Mouse (Mus musculus) kidney, postnatal 0 days (tissue): Measurements from ENCODE around the gene Gramd1b. TPM values are rescaled to one million over a fixed set of nuclear protein-coding genes. Genes with fewer than 3 reads are reported as not detected.

Experiments
- ATAC-seq: fragments of 200-750 bp; cut with Nextera tagmentation; replicated peaks from 2 replicates; pipeline ENCODE4 v1.8.0; 2017; ENCODE audit warnings: low read depth, moderate number of reproducible peaks, moderate TSS enrichment, moderate library complexity; ENCODE audit not compliant: low FRiP score
- DNase-seq: peaks from one replicate; pipeline ENCODE4 v3.0.0-alpha.2; 2016; ENCODE audit warnings: low spot score
- H3K27ac ChIP-seq: fragments of 300-500 bp; sonication (generic); 2 replicates; pipeline ENCODE4 v1.5.1; 2014; ENCODE audit warnings: mild to moderate bottlenecking
- H3K27me3 ChIP-seq: fragments of 300-500 bp; sonication (generic); 2 replicates; pipeline ENCODE4 v1.6.1; 2014; ENCODE audit warnings: low read length, mixed read lengths; ENCODE audit not compliant: insufficient read depth
- H3K36me3 ChIP-seq: fragments of 300-500 bp; sonication (generic); 2 replicates; pipeline ENCODE4 v1.6.1; 2014; ENCODE audit warnings: low read length, mixed read lengths; ENCODE audit not compliant: insufficient read depth
- H3K4me1 ChIP-seq: fragments of 300-500 bp; sonication (generic); replicated peaks from 2 replicates; pipeline ENCODE4 v1.6.1; 2014; ENCODE audit warnings: antibody characterized with exemption, low read length, mixed read lengths; ENCODE audit not compliant: insufficient read depth
- H3K4me2 ChIP-seq: fragments of 300-500 bp; sonication (generic); 2 replicates; pipeline ENCODE4 v1.6.1; 2014; ENCODE audit warnings: mild to moderate bottlenecking, low read length, moderate library complexity, mixed read lengths
- H3K4me3 ChIP-seq: fragments of 300-500 bp; sonication (generic); replicated peaks from 2 replicates; pipeline ENCODE4 v1.5.1; 2014; ENCODE audit warnings: low read depth, low read length
- H3K9ac ChIP-seq: fragments of 300-500 bp; sonication (generic); 2 replicates; pipeline ENCODE4 v1.6.1; 2014; ENCODE audit warnings: low read depth, low read length
- H3K9me3 ChIP-seq: fragments of 300-500 bp; sonication (generic); replicated peaks from 2 replicates; pipeline ENCODE4 v1.6.1; 2016; ENCODE audit warnings: low read length, inconsistent platforms, mixed read lengths
- CTCF ChIP-seq: IDR thresholded peaks from 2 replicates; pipeline ENCODE4 v1.5.1; 2016; ENCODE audit warnings: antibody characterized with exemption, low read depth, mild to moderate bottlenecking, moderate library complexity
- WGBS: fragments of 180-500 bp; shearing (Covaris S2); extraction: QIAGEN DNeasy Blood & Tissue Kit; methylation state at CpG from one replicate; pipeline ENCODE4 v1.1.7; 2014; 5-methylcytosine and 5-hydroxymethylcytosine counted together
- polyA plus RNA-seq: library from polyadenylated mRNA; unstranded; fragments of >200 nt; fragmentation: Nextera tagmentation; extraction: Ambion mirVana; gene quantifications from 2 replicates; pipeline ENCODE4 v1.2.1, GENCODE M21; 2015

The Gramd1b gene
- polyA plus RNA-seq, 1 experiment from 2014 or later: 9.0 TPM

DNA sequence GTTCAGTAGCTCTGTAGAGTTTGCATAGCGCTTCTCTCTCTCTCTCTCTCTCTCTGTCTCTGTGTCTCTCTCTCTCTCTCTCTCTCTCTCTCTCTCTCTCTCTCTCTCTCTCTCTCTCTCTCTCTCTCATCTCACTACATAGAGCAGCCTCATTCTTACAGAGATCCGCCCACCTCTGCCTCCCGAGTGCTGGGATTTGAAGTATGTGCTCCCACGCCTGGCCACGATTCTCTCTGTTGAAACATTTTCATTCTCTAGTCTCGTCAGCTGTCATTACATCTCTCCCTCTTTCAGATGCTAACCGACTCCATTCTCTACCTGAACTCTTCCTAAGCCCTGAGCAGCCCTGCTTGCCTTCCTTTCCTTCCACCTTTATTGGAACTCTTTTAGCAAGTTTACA lies 9.0 kb downstream of the Gramd1b start:
- no peak overlapping the region for H3K4me2 ChIP-seq
- no peaks in the 10 kb centered on the region for H3K4me1 ChIP-seq
- 78% methylated on average over 7 of the region's 7 CpGs for WGBS
- DNase-seq (no peak), ATAC-seq (no peak)
- H3K36me3 ChIP-seq: no peaks in the 10 kb centered on the region
- no peak overlapping the region for H3K9ac ChIP-seq
- TF ChIP-seq CTCF: no peak
- H3K27me3 ChIP-seq: no peaks in the 10 kb centered on the region
- no peaks in the 10 kb centered on the region for H3K9me3 ChIP-seq
- H3K27ac ChIP-seq: no peak overlapping the region
- no peak overlapping the region for H3K4me3 ChIP-seq

DNA sequence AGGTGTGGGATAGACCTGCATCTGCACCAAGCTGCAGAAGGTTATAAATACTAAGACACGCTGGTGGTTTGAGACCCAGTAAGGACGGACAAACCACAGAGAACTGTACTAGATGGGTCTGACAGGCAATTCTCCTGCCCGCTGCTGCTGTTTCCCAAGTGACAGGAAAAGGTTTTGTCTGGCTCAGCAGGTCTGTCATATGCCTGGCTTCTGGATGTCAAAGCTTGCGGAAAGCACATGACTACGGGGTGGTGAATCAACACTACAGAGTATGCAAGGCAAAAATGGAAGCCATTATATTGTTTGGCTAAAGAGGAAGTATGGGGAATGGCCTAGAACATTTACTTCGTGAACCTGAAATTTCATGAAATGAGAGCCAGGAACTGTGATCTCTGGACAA lies 10.1 kb downstream of the Gramd1b start:
- Histone ChIP-seq H3K4me1 (no peaks in the 10 kb centered on the region), H3K27me3 (no peaks in the 10 kb centered on the region), H3K9me3 (no peaks in the 10 kb centered on the region), H3K4me2 (no peak overlapping the region), H3K4me3 (no peak overlapping the region), H3K27ac (no peak overlapping the region), H3K9ac (no peak overlapping the region), H3K36me3 (no peaks in the 10 kb centered on the region)
- ATAC-seq: no peak
- no peak for TF ChIP-seq CTCF
- 88% methylated on average over 6 of the region's 6 CpGs for WGBS
- no peak for DNase-seq

GRCm38 (mm10) chr9:40519294-40519693 lies 11.9 kb downstream of the Gramd1b start:
- Histone ChIP-seq H3K4me1 (no peaks in the 10 kb centered on the region), H3K9ac (no peak overlapping the region), H3K9me3 (no peaks in the 10 kb centered on the region), H3K4me2 (no peak overlapping the region), H3K27ac (no peak overlapping the region), H3K36me3 (no peaks in the 10 kb centered on the region), H3K27me3 (no peaks in the 10 kb centered on the region), H3K4me3 (no peak overlapping the region)
- TF ChIP-seq CTCF: no peak
- ATAC-seq: no peak
- WGBS: 89% methylated on average over 3 of the region's 3 CpGs
- no peak for DNase-seq

- TF ChIP-seq CTCF: no peak
- H3K9ac ChIP-seq: no peak overlapping the region
- ATAC-seq (no peak), DNase-seq (no peak)
- H3K9me3 ChIP-seq: no peaks in the 10 kb centered on the region
- no peaks in the 10 kb centered on the region for H3K36me3 ChIP-seq
- no peak overlapping the region for H3K4me2 ChIP-seq
- H3K27me3 ChIP-seq: no peaks in the 10 kb centered on the region
- H3K4me3 ChIP-seq: no peak overlapping the region
- H3K27ac ChIP-seq: no peak overlapping the region
- no peaks in the 10 kb centered on the region for H3K4me1 ChIP-seq
- WGBS: 66% methylated on average over 2 of the region's 2 CpGs
These were observed 19.2 kb downstream of the Gramd1b start for GRCm38 (mm10) chr9:40511970-40512369.

DNA sequence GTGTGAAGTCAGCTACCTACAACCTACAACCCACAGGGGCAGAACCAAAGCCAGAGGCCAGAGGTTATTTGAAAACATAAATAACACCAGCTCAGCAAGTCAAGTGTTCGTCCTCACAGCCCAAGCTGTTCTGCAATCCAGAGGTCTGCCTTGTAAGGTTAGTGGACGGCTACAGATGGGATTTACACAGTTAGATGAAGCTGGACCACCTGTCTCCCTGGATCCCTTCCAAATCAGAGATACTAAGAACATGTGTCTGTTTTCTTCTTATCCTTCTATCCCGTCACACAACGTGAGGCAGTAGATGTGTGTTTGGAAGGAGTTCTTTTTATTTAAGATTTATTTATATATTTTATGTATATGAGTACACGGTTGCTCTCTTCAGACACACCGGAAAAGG lies 21.7 kb downstream of the Gramd1b start:
- TF ChIP-seq CTCF: no peak
- Histone ChIP-seq H3K4me1 (no peaks in the 10 kb centered on the region), H3K9ac (no peak overlapping the region), H3K27ac (no peak overlapping the region), H3K4me3 (no peak overlapping the region), H3K36me3 (no peaks in the 10 kb centered on the region), H3K4me2 (no peak overlapping the region), H3K27me3 (no peaks in the 10 kb centered on the region), H3K9me3 (no peaks in the 10 kb centered on the region)
- DNase-seq (no peak), ATAC-seq (no peak)
- WGBS: 68% methylated on average over 6 of the region's 6 CpGs

DNA sequence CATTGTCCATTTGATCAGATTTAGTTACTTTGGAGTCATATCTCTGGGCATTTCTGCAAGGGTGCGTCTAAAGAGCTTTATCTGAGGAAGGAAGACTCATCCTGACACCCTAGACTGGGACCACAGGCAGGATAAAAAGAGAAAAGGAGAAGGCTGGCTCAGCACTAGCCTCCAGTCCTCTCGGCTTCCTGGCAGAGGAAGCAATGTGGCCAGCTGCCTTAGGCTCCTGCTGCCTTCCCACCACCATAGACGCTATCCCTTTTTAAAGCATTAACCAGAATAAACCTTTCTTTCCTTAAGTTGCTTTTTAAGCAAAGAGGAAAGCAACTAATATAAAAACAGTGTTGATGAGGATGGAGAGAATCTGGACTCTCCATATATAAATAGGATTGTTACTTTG lies 24.6 kb downstream of the Gramd1b start:
- no peak for TF ChIP-seq CTCF
- no peak for ATAC-seq
- Histone ChIP-seq H3K4me3 (no peak overlapping the region), H3K27me3 (no peaks in the 10 kb centered on the region), H3K27ac (no peak overlapping the region), H3K36me3 (no peaks in the 10 kb centered on the region), H3K9ac (no peak overlapping the region), H3K4me2 (no peak overlapping the region), H3K4me1 (no peaks in the 10 kb centered on the region), H3K9me3 (no peaks in the 10 kb centered on the region)
- no peak for DNase-seq
- WGBS: 76% methylated on average over 3 of the region's 3 CpGs
